Mouse (Mus musculus) heart, embryonic 16.5 days (tissue): ENCODE results near the gene Elmo1. TPM values are rescaled to one million over a fixed set of nuclear protein-coding genes. Genes with fewer than 3 reads are reported as not detected.

Source experiments
- ATAC-seq: fragments of 200-750 bp; cut with Nextera tagmentation; replicated peaks from 2 replicates; pipeline ENCODE4 v1.8.0; 2017; ENCODE audit warnings: moderate number of reproducible peaks; ENCODE audit not compliant: insufficient read depth, low FRiP score; ENCODE audit errors: extremely low read depth
- H3K27ac ChIP-seq: fragments of 300-500 bp; sonication (generic); 2 replicates; pipeline ENCODE4 v1.5.1; 2014; ENCODE audit warnings: mild to moderate bottlenecking, low read length, control low read depth, moderate library complexity
- H3K27me3 ChIP-seq: fragments of 300-500 bp; sonication (generic); 2 replicates; pipeline ENCODE4 v1.6.1; 2014; ENCODE audit warnings: low read length, mixed read lengths; ENCODE audit not compliant: control insufficient read depth, insufficient read depth
- H3K36me3 ChIP-seq: fragments of 300-500 bp; sonication (generic); 2 replicates; pipeline ENCODE4 v1.6.1; 2014; ENCODE audit not compliant: control insufficient read depth, insufficient read depth
- H3K4me1 ChIP-seq: fragments of 300-500 bp; sonication (generic); 2 replicates; pipeline ENCODE4 v1.6.1; 2014; ENCODE audit warnings: low read length, mixed read lengths; ENCODE audit not compliant: control insufficient read depth, insufficient read depth
- H3K4me2 ChIP-seq: fragments of 300-500 bp; sonication (generic); 2 replicates; pipeline ENCODE4 v1.6.1; 2014; ENCODE audit warnings: low read depth, mild to moderate bottlenecking, control low read depth, low read length
- H3K4me3 ChIP-seq: fragments of 300-500 bp; sonication (generic); 2 replicates; pipeline ENCODE4 v1.5.1; 2014; ENCODE audit warnings: mild to moderate bottlenecking, control low read depth, low read length
- H3K9ac ChIP-seq: fragments of 300-500 bp; sonication (generic); 2 replicates; pipeline ENCODE4 v1.6.1; 2014; ENCODE audit warnings: low read length, control low read depth
- H3K9me3 ChIP-seq: fragments of 300-500 bp; sonication (generic); replicated peaks from 2 replicates; pipeline ENCODE4 v1.6.1; 2016; ENCODE audit warnings: low read length; ENCODE audit not compliant: control insufficient read depth
- WGBS: fragments of 180-500 bp; shearing (Covaris S2); extraction: QIAGEN DNeasy Blood & Tissue Kit; methylation state at CpG from one replicate; pipeline ENCODE4 v1.1.7; 2014; 5-methylcytosine and 5-hydroxymethylcytosine counted together
- polyA plus RNA-seq: library from polyadenylated mRNA; unstranded; fragments of >200 nt; fragmentation: Nextera tagmentation; extraction: Ambion mirVana; gene quantifications from 2 replicates; pipeline ENCODE4 v1.2.1, GENCODE M21; 2015

Elmo1 gene
- polyA plus RNA-seq, 1 experiment from 2014 or later: 17.7 TPM

GRCm38 (mm10) chr13:20516096-20516495 is 425.7 kb downstream of the Elmo1 start:
- ATAC-seq: no peak
- Histone ChIP-seq H3K9ac (no peak overlapping the region), H3K36me3 (no peaks in the 10 kb centered on the region), H3K27ac (no peak overlapping the region), H3K9me3 (no peaks in the 10 kb centered on the region), H3K4me3 (no peak overlapping the region), H3K27me3 (no peaks in the 10 kb centered on the region), H3K4me2 (no peak overlapping the region), H3K4me1 (no peaks in the 10 kb centered on the region)
- WGBS: 52% methylated on average over 4 of the region's 4 CpGs

GRCm38 (mm10) chr13:20517702-20518101 is 427.3 kb downstream of the Elmo1 start:
- 78% methylated on average over 4 of the region's 4 CpGs for WGBS
- H3K4me2 ChIP-seq: no peak overlapping the region
- no peak overlapping the region for H3K4me3 ChIP-seq
- no peaks in the 10 kb centered on the region for H3K27me3 ChIP-seq
- ATAC-seq: no peak
- H3K4me1 ChIP-seq: no peaks in the 10 kb centered on the region
- H3K9ac ChIP-seq: no peak overlapping the region
- no peaks in the 10 kb centered on the region for H3K9me3 ChIP-seq
- H3K27ac ChIP-seq: no peak overlapping the region
- no peaks in the 10 kb centered on the region for H3K36me3 ChIP-seq

- Histone ChIP-seq H3K36me3 (no peaks in the 10 kb centered on the region), H3K4me2 (no peak overlapping the region), H3K27ac (no peak overlapping the region), H3K4me1 (no peaks in the 10 kb centered on the region), H3K27me3 (no peaks in the 10 kb centered on the region), H3K9me3 (no peaks in the 10 kb centered on the region), H3K9ac (no peak overlapping the region), H3K4me3 (no peak overlapping the region)
- WGBS: 84% methylated on average over 3 of the region's 3 CpGs
- no peak for ATAC-seq
Observed at GRCm38 (mm10) chr13:20521492-20521891, 431.1 kb downstream of the Elmo1 start.

GRCm38 (mm10) chr13:20523671-20524070 is 433.3 kb downstream of the Elmo1 start:
- H3K4me2 ChIP-seq: no peak overlapping the region
- 76% methylated on average over 1 of the region's 1 CpGs for WGBS
- H3K9ac ChIP-seq: no peak overlapping the region
- H3K4me1 ChIP-seq: no peaks in the 10 kb centered on the region
- ATAC-seq: no peak
- no peak overlapping the region for H3K27ac ChIP-seq
- H3K36me3 ChIP-seq: no peaks in the 10 kb centered on the region
- H3K4me3 ChIP-seq: no peak overlapping the region
- no peaks in the 10 kb centered on the region for H3K9me3 ChIP-seq
- no peaks in the 10 kb centered on the region for H3K27me3 ChIP-seq

GRCm38 (mm10) chr13:20525844-20526243 is 435.4 kb downstream of the Elmo1 start:
- Histone ChIP-seq H3K36me3 (no peaks in the 10 kb centered on the region), H3K4me1 (no peaks in the 10 kb centered on the region), H3K4me3 (no peak overlapping the region), H3K9me3 (no peaks in the 10 kb centered on the region), H3K9ac (no peak overlapping the region), H3K27ac (no peak overlapping the region), H3K27me3 (no peaks in the 10 kb centered on the region), H3K4me2 (no peak overlapping the region)
- 75% methylated on average over 4 of the region's 4 CpGs for WGBS
- no peak for ATAC-seq

- H3K36me3 ChIP-seq: no peaks in the 10 kb centered on the region
- no peak overlapping the region for H3K27ac ChIP-seq
- no peak for ATAC-seq
- H3K4me3 ChIP-seq: no peak overlapping the region
- no peak overlapping the region for H3K4me2 ChIP-seq
- WGBS: 89% methylated on average over 1 of the region's 1 CpGs
- no peaks in the 10 kb centered on the region for H3K27me3 ChIP-seq
- H3K9ac ChIP-seq: no peak overlapping the region
- peaks cover 4% of the 10 kb centered on the region for H3K4me1 ChIP-seq
- no peaks in the 10 kb centered on the region for H3K9me3 ChIP-seq
Observed at GRCm38 (mm10) chr13:20537053-20537452, 446.7 kb downstream of the Elmo1 start.

GRCm38 (mm10) chr13:20537487-20537886 is 447.1 kb downstream of the Elmo1 start:
- no peak overlapping the region for H3K4me3 ChIP-seq
- no peak overlapping the region for H3K27ac ChIP-seq
- no peaks in the 10 kb centered on the region for H3K27me3 ChIP-seq
- no peak overlapping the region for H3K9ac ChIP-seq
- 62% methylated on average over 2 of the region's 2 CpGs for WGBS
- no peaks in the 10 kb centered on the region for H3K9me3 ChIP-seq
- ATAC-seq: no peak
- peaks cover 4% of the 10 kb centered on the region for H3K4me1 ChIP-seq
- no peaks in the 10 kb centered on the region for H3K36me3 ChIP-seq
- H3K4me2 ChIP-seq: no peak overlapping the region

- H3K4me2 ChIP-seq: 0 out of 2 replicates have a peak overlapping the region, but pooled peaks have one; percentile 5
- H3K4me3 ChIP-seq: no peak overlapping the region
- WGBS: 54% methylated on average over 12 of the region's 12 CpGs
- no peak for ATAC-seq
- no peaks in the 10 kb centered on the region for H3K9me3 ChIP-seq
- no peaks in the 10 kb centered on the region for H3K27me3 ChIP-seq
- no peak overlapping the region for H3K9ac ChIP-seq
- H3K36me3 ChIP-seq: no peaks in the 10 kb centered on the region
- H3K4me1 ChIP-seq: peaks cover 4% of the 10 kb centered on the region
- H3K27ac ChIP-seq: no peak overlapping the region; the same call in 1 of the 2 replicates
Observed at GRCm38 (mm10) chr13:20538216-20539070, 448.0 kb downstream of the Elmo1 start.

GRCm38 (mm10) chr13:20539631-20540030 is 449.2 kb downstream of the Elmo1 start:
- no peak overlapping the region for H3K9ac ChIP-seq
- H3K4me1 ChIP-seq: peaks cover 4% of the 10 kb centered on the region
- no peak overlapping the region for H3K27ac ChIP-seq
- ATAC-seq: no peak
- H3K4me3 ChIP-seq: no peak overlapping the region
- 85% methylated on average over 2 of the region's 2 CpGs for WGBS
- no peaks in the 10 kb centered on the region for H3K27me3 ChIP-seq
- H3K4me2 ChIP-seq: no peak overlapping the region
- no peaks in the 10 kb centered on the region for H3K9me3 ChIP-seq
- H3K36me3 ChIP-seq: no peaks in the 10 kb centered on the region
